Mouse (Mus musculus): Measurements from ENCODE around the gene Ndufb4.
"Not testable (repeated sequence)": the region's sequence is repeated elsewhere in the genome, so short reads cannot be mapped to it uniquely, and the experiment has no call there.

Ndufb4 gene

GRCm38 (mm10) chr16:37677586-37677985 lies 23.3 kb upstream of the Ndufb4 start:
- peak; percentile 13 to 58 for DNase-seq

GRCm38 (mm10) chr16:37676677-37677072 lies 22.4 kb upstream of the Ndufb4 start:
- no peak for DNase-seq

- DNase-seq = peak; percentile 73
Measured at GRCm38 (mm10) chr16:37676024-37676676, 21.9 kb upstream of the Ndufb4 start.

GRCm38 (mm10) chr16:37675326-37675725 lies 21.1 kb upstream of the Ndufb4 start:
- DNase-seq = no peak

- DNase-seq = no peak
Measured at GRCm38 (mm10) chr16:37670666-37671283, 16.5 kb upstream of the Ndufb4 start.

GRCm38 (mm10) chr16:37665394-37665935 lies 11.2 kb upstream of the Ndufb4 start:
- DNase-seq = no peak

- DNase-seq = no peak
Measured at GRCm38 (mm10) chr16:37663643-37664459, 9.6 kb upstream of the Ndufb4 start.

GRCm38 (mm10) chr16:37656796-37657195 lies 2.5 kb upstream of the Ndufb4 start:
- DNase-seq = no peak

- peak in 1 of 2 experiments; percentile 44 for DNase-seq
Measured at GRCm38 (mm10) chr16:37655756-37656347, 1.6 kb upstream of the Ndufb4 start.

GRCm38 (mm10) chr16:37654831-37655455 lies 690 bp upstream of the Ndufb4 start:
- DNase-seq = peak in 1 of 2 experiments; percentile 36

- no peak for DNase-seq
Measured at GRCm38 (mm10) chr16:37653058-37653457, 1.2 kb downstream of the Ndufb4 start.

- DNase-seq = peak; percentile 51 to 54
Measured at GRCm38 (mm10) chr16:37652654-37653053, 1.6 kb downstream of the Ndufb4 start.

- DNase-seq = peak; percentile 47 to 73
Measured at GRCm38 (mm10) chr16:37651467-37651866, 2.8 kb downstream of the Ndufb4 start.

GRCm38 (mm10) chr16:37649068-37649467 lies 5.2 kb downstream of the Ndufb4 start:
- DNase-seq = no peak

- no peak for DNase-seq
Measured at GRCm38 (mm10) chr16:37647936-37648335, 6.3 kb downstream of the Ndufb4 start.

GRCm38 (mm10) chr16:37647067-37647466 lies 7.2 kb downstream of the Ndufb4 start:
- DNase-seq = no peak

- no peak for DNase-seq
Measured at GRCm38 (mm10) chr16:37645799-37646198, 8.5 kb downstream of the Ndufb4 start.

GRCm38 (mm10) chr16:37645211-37645610 lies 9.0 kb downstream of the Ndufb4 start:
- no peak for DNase-seq

GRCm38 (mm10) chr16:37644486-37644885 lies 9.8 kb downstream of the Ndufb4 start:
- DNase-seq = no peak

- not testable (repeated sequence) for DNase-seq
Measured at GRCm38 (mm10) chr16:37640522-37640921, 13.7 kb downstream of the Ndufb4 start.

- no peak for DNase-seq
Measured at GRCm38 (mm10) chr16:37637802-37638201, 16.5 kb downstream of the Ndufb4 start.

GRCm38 (mm10) chr16:37636107-37636506 lies 18.1 kb downstream of the Ndufb4 start:
- peak; percentile 32 to 55 for DNase-seq

Measured in kidney, postnatal 36 days (tissue).